11 mouse cellular contexts compared by ENCODE assay signal in the genomic region with DNA sequence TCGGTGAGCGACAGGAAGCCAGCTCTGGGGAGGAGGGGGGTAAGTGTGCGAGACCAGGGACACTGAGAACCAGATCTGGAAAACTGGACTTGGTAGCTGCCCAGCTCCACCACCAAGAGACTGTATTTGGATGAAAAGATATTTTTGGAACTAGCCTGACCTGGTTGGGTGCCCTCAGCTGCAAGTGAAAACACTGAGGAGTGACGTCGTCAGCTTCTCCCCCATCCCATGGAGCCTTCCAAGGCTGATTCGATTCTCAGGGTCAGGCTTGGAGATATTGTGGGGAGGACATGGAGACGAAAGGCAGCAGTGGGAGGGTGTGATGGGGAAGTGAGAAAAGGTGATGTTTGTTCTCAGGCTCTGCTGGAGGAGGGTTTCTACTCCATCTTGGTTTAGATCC. TPM values are rescaled to one million over a fixed set of nuclear protein-coding genes. Genes with fewer than 3 reads are reported as not detected.
A peak's percentile ranks its signal among the peaks of the same experiment; 100 is the strongest.
DNase-seq lines count a peak whose midpoint lies in the region; ATAC-seq lines count a peak whose summit lies in the region.
"Had no signal": no experiment of that assay in that cellular context is flagged by ENCODE, and none has a peak within 500 bp of the region (broad histone marks: within the 10 kb centered on the region; RNA-seq: fewer than 3 reads in every experiment).

No protein-coding gene starts in this region.

- H3K36me3 ChIP-seq in heart, embryonic 13.5 days, result peaks cover 3% of the 10 kb centered on the region; the same call in 1 of the 2 replicates
- 0 out of 2 replicates have a peak, but pooled peaks cover 4% of the 10 kb centered on the region for H3K36me3 ChIP-seq in heart, embryonic 10.5 days
- H3K36me3 ChIP-seq in lung, embryonic 16.5 days (ENCODE audit: control insufficient read depth, insufficient read depth, low read length), result no peaks in the 10 kb centered on the region
- H3K36me3 ChIP-seq: liver, embryonic 13.5 days had no signal

- no peak overlapping the region for H3K4me2 ChIP-seq in heart, embryonic 13.5 days
- H3K4me2 ChIP-seq in lung, embryonic 16.5 days (ENCODE audit: low read depth, low read length), result peak overlapping the region; percentile 12; the same call in 1 of the 2 replicates
- H3K4me2 ChIP-seq: forebrain, embryonic 12.5 days; liver, embryonic 13.5 days had no signal

- no peaks in the 10 kb centered on the region for H3K9me3 ChIP-seq in heart, embryonic 13.5 days
- no peaks in the 10 kb centered on the region for H3K9me3 ChIP-seq in heart, embryonic 10.5 days
- H3K9me3 ChIP-seq in lung, embryonic 16.5 days (ENCODE audit: control insufficient read depth, low read length), result no peaks in the 10 kb centered on the region
- H3K9me3 ChIP-seq: embryonic facial prominence, embryonic 10.5 days; forebrain, embryonic 12.5 days; liver, embryonic 13.5 days had no signal

- peaks cover 34% of the 10 kb centered on the region for H3K27me3 ChIP-seq in heart, embryonic 13.5 days (replicated peaks)
- peaks cover 14% of the 10 kb centered on the region; the same call in 1 of the 2 replicates for H3K27me3 ChIP-seq in heart, embryonic 10.5 days (ENCODE audit: insufficient read depth, poor library complexity, severe bottlenecking)
- no peaks in the 10 kb centered on the region for H3K27me3 ChIP-seq in lung, embryonic 16.5 days (ENCODE audit: control insufficient read depth, insufficient read depth, low read depth, low read length)

- DNase-seq in heart, embryonic 10.5 days (ENCODE audit: low spot score), result no peak
- peak; percentile 51 for DNase-seq in A20 (ENCODE audit: low read depth, low spot score)
- peak; percentile 40 for DNase-seq in NIH3T3 (ENCODE audit: low read depth)
- DNase-seq in layer of hippocampus, adult 18-20 months (ENCODE audit: low spot score in 2 of 2), result no peak
- DNase-seq in urinary bladder, postnatal 4 days (ENCODE audit: low spot score in 2 of 2), result no peak
- DNase-seq: kidney, adult 9 months; liver, embryonic 13.5 days had no signal

- 0 out of 2 replicates have a peak overlapping the region, but pooled peaks have one; percentile 13 for H3K27ac ChIP-seq in heart, embryonic 13.5 days (replicated peaks)
- no peak overlapping the region for H3K27ac ChIP-seq in heart, embryonic 10.5 days
- H3K27ac ChIP-seq in lung, embryonic 16.5 days (ENCODE audit: low read length), result peak overlapping the region; percentile 50
- H3K27ac ChIP-seq: embryonic facial prominence, embryonic 10.5 days; forebrain, embryonic 12.5 days; liver, embryonic 13.5 days had no signal

- 39% methylated on average over 7 of the region's 7 CpGs for WGBS in heart, embryonic 13.5 days
- WGBS in heart, embryonic 10.5 days, result 55% methylated on average over 7 of the region's 7 CpGs
- WGBS in lung, embryonic 16.5 days, result 20% methylated on average over 7 of the region's 7 CpGs

- H3K9ac ChIP-seq in heart, embryonic 13.5 days, result 0 out of 2 replicates have a peak overlapping the region, but pooled peaks have one; percentile 38
- H3K9ac ChIP-seq in lung, embryonic 16.5 days (ENCODE audit: low read length), result 0 out of 2 replicates have a peak overlapping the region, but pooled peaks have one; percentile 5
- H3K9ac ChIP-seq: forebrain, embryonic 12.5 days; liver, embryonic 13.5 days had no signal

- no peak overlapping the region for H3K4me3 ChIP-seq in heart, embryonic 13.5 days
- H3K4me3 ChIP-seq in heart, embryonic 10.5 days, result no peak overlapping the region
- H3K4me3 ChIP-seq in lung, embryonic 16.5 days (ENCODE audit: low read length), result no peak overlapping the region
- H3K4me3 ChIP-seq: embryonic facial prominence, embryonic 10.5 days; forebrain, embryonic 12.5 days; liver, embryonic 13.5 days had no signal

- H3K4me1 ChIP-seq in heart, embryonic 13.5 days, result peaks cover 65% of the 10 kb centered on the region
- H3K4me1 ChIP-seq in heart, embryonic 10.5 days, result peaks cover 40% of the 10 kb centered on the region
- H3K4me1 ChIP-seq in lung, embryonic 16.5 days (replicated peaks; ENCODE audit: control insufficient read depth, insufficient read depth, low read length), result peaks cover 57% of the 10 kb centered on the region

- ATAC-seq in heart, embryonic 13.5 days (ENCODE audit: extremely low read depth, insufficient number of reproducible peaks, low FRiP score, low TSS enrichment), result no peak
- no peak for ATAC-seq in lung, embryonic 16.5 days (ENCODE audit: low read depth)

RNA-seq across cellular contexts. Expression of a gene that starts 8.2 kb away (rescaled TPM):
- 15.9 and 18.1 TPM in 2 replicates for polyA plus RNA-seq in heart, embryonic 13.5 days (2015; fragmentation: Nextera tagmentation; extraction: Ambion mirVana)
- polyA plus RNA-seq in heart, embryonic 10.5 days (2016; fragmentation: Nextera tagmentation; extraction: Ambion mirVana), result 11.2 and 18.0 TPM in 2 replicates
- polyA plus RNA-seq in lung, embryonic 16.5 days (2015; fragmentation: Nextera tagmentation; extraction: Ambion mirVana), result 49.0 and 56.2 TPM in 2 replicates
- 10 to 100 TPM; 15.9 to 16.3 TPM for total RNA-seq in layer of hippocampus, adult 18-20 months (2021)

Comparison
In these comparisons a context has a peak if more than half of its experiments do, and no peak if none do; other contexts are left out.
1. DNase-seq: peak in A20 (single experiment) and NIH3T3 (single experiment); none in heart, embryonic 10.5 days (single experiment), layer of hippocampus, adult 18-20 months (0 of 2) and urinary bladder, postnatal 4 days (0 of 2).